Comparison of ENCODE assay signal across 8 mouse cellular contexts in the genomic region with DNA sequence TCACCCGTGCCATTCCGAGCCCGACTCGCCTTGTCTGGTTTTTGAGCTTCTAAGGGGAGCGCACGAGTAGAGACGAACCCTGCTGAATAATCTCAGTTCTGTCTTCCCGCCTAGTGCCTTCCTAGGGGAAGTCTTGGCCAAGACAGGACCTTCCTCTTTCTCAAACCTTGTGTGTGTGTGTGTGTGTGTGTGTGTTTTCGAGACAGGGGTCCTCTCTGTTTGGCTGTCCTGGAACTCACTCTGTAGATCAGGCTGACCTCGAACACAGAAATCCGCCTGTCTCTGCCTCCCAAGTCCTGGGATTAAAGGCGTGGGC. TPM values are rescaled to one million over a fixed set of nuclear protein-coding genes. Genes with fewer than 3 reads are reported as not detected.
DNase-seq lines count a peak whose midpoint lies in the region; ATAC-seq and TF ChIP-seq lines count a peak whose summit lies in the region.

No protein-coding gene starts in this region.

- H3K27me3 ChIP-seq in lung, postnatal 0 days (replicated peaks; ENCODE audit: insufficient read depth, low read length) = no peaks in the 10 kb centered on the region
- H3K27me3 ChIP-seq in forebrain, embryonic 11.5 days (ENCODE audit: control insufficient read depth, insufficient read depth, low read length) = no peaks in the 10 kb centered on the region; the same call in 1 of the 2 replicates
- no peaks in the 10 kb centered on the region for H3K27me3 ChIP-seq in liver, embryonic 11.5 days (replicated peaks; ENCODE audit: control insufficient read depth, insufficient read depth, low read length)
- no peaks in the 10 kb centered on the region for H3K27me3 ChIP-seq in stomach, embryonic 14.5 days (ENCODE audit: control insufficient read depth, insufficient read depth, low read length)

- H3K9me3 ChIP-seq in lung, postnatal 0 days (ENCODE audit: low read length) = no peaks in the 10 kb centered on the region
- H3K9me3 ChIP-seq in forebrain, embryonic 11.5 days (ENCODE audit: control insufficient read depth, low read length) = no peaks in the 10 kb centered on the region
- H3K9me3 ChIP-seq in liver, embryonic 11.5 days (ENCODE audit: control insufficient read depth, low read length) = no peaks in the 10 kb centered on the region
- H3K9me3 ChIP-seq in stomach, embryonic 14.5 days (ENCODE audit: control insufficient read depth, low read depth, low read length) = no peaks in the 10 kb centered on the region

- H3K9ac ChIP-seq in lung, postnatal 0 days (replicated peaks; ENCODE audit: low read depth) = peak overlapping the region; percentile 66
- H3K9ac ChIP-seq in forebrain, embryonic 11.5 days (ENCODE audit: low read length) = peak overlapping the region; percentile 79
- peak overlapping the region; percentile 84 for H3K9ac ChIP-seq in liver, embryonic 11.5 days (ENCODE audit: low read depth, low read length)
- H3K9ac ChIP-seq in stomach, embryonic 14.5 days (replicated peaks; ENCODE audit: low read depth, low read length) = peak overlapping the region; percentile 69

- no peaks in the 10 kb centered on the region for H3K4me1 ChIP-seq in lung, postnatal 0 days (ENCODE audit: insufficient read depth, low read depth, low read length)
- peaks cover 2% of the 10 kb centered on the region; the same call in 1 of the 2 replicates for H3K4me1 ChIP-seq in forebrain, embryonic 11.5 days (replicated peaks; ENCODE audit: control insufficient read depth, insufficient read depth, low read length)
- peaks cover 15% of the 10 kb centered on the region for H3K4me1 ChIP-seq in liver, embryonic 11.5 days (replicated peaks; ENCODE audit: control insufficient read depth, insufficient read depth, low read length)
- H3K4me1 ChIP-seq in stomach, embryonic 14.5 days (ENCODE audit: control insufficient read depth, insufficient read depth, low read length) = peaks cover 11% of the 10 kb centered on the region

- peak overlapping the region; percentile 77 for H3K4me3 ChIP-seq in lung, postnatal 0 days (ENCODE audit: low read depth, low read length)
- peak overlapping the region; percentile 92 for H3K4me3 ChIP-seq in forebrain, embryonic 11.5 days (ENCODE audit: low read depth, low read length)
- peak overlapping the region; percentile 97 for H3K4me3 ChIP-seq in liver, embryonic 11.5 days (ENCODE audit: low read depth, low read length)
- H3K4me3 ChIP-seq in stomach, embryonic 14.5 days (ENCODE audit: low read depth, low read length) = peak overlapping the region; percentile 73

- H3K27ac ChIP-seq in lung, postnatal 0 days (ENCODE audit: low read length) = peak overlapping the region; percentile 39
- no peak overlapping the region for H3K27ac ChIP-seq in forebrain, embryonic 11.5 days (ENCODE audit: low read depth, low read length)
- peak overlapping the region; percentile 49; the same call in 1 of the 2 replicates for H3K27ac ChIP-seq in liver, embryonic 11.5 days (ENCODE audit: low read depth, low read length)
- 0 out of 2 replicates have a peak overlapping the region, but pooled peaks have one; percentile 52 for H3K27ac ChIP-seq in stomach, embryonic 14.5 days (ENCODE audit: low read length)

- DNase-seq in lung, postnatal 0 days (ENCODE audit: low spot score) = no peak
- no peak for DNase-seq in lung, postnatal 10 days
- DNase-seq in forebrain, embryonic 11.5 days (ENCODE audit: low spot score) = no peak
- DNase-seq in liver, embryonic 11.5 days (ENCODE audit: low spot score) = no peak
- DNase-seq in cerebellum, adult 9-11 months = no peak
- no peak for DNase-seq in kidney, postnatal 14 days
- DNase-seq in Muller cell, postnatal 12 days (ENCODE audit: inconsistent ontology term) = no peak

- H3K36me3 ChIP-seq in lung, postnatal 0 days (ENCODE audit: insufficient read depth, low read length) = 0 out of 2 replicates have a peak, but pooled peaks cover 2% of the 10 kb centered on the region
- no peaks in the 10 kb centered on the region for H3K36me3 ChIP-seq in forebrain, embryonic 11.5 days (ENCODE audit: control insufficient read depth, insufficient read depth, low read length)
- H3K36me3 ChIP-seq in liver, embryonic 11.5 days (ENCODE audit: control insufficient read depth, insufficient read depth, low read length) = no peaks in the 10 kb centered on the region
- peaks cover 1% of the 10 kb centered on the region for H3K36me3 ChIP-seq in stomach, embryonic 14.5 days (ENCODE audit: control insufficient read depth, insufficient read depth, low read length)

- no peak for ATAC-seq in lung, postnatal 0 days
- ATAC-seq in forebrain, embryonic 11.5 days (replicated peaks; ENCODE audit: low FRiP score) = no peak
- ATAC-seq in liver, embryonic 11.5 days (replicated peaks; ENCODE audit: low FRiP score) = no peak
- ATAC-seq in stomach, embryonic 14.5 days (ENCODE audit: insufficient number of reproducible peaks, insufficient read depth, low FRiP score, low read depth) = no peak

- TF ChIP-seq CTCF in lung, postnatal 0 days (IDR thresholded peaks at IDR 0.05) = no peak

- H3K4me2 ChIP-seq in lung, postnatal 0 days (replicated peaks; ENCODE audit: low read depth, low read length) = peak overlapping the region; percentile 78
- peak overlapping the region; percentile 75 for H3K4me2 ChIP-seq in forebrain, embryonic 11.5 days (ENCODE audit: low read depth, low read length, severe bottlenecking)
- H3K4me2 ChIP-seq in liver, embryonic 11.5 days = peak overlapping the region; percentile 73
- H3K4me2 ChIP-seq in stomach, embryonic 14.5 days (replicated peaks; ENCODE audit: low read depth, low read length) = peak overlapping the region; percentile 66

- TF ChIP-seq EP300 in lung, postnatal 0 days (IDR thresholded peaks at IDR 0.05) = no peak

- 3% methylated on average over 12 of the region's 12 CpGs for WGBS in lung, postnatal 0 days
- 5% methylated on average over 12 of the region's 12 CpGs for WGBS in forebrain, embryonic 11.5 days
- 2% methylated on average over 12 of the region's 12 CpGs for WGBS in liver, embryonic 11.5 days
- WGBS in stomach, embryonic 14.5 days = 4% methylated on average over 12 of the region's 12 CpGs

RNA-seq across cellular contexts. Expression of a gene that starts 7.8 kb away (rescaled TPM):
- polyA plus RNA-seq in lung, postnatal 0 days (2015; fragmentation: Nextera tagmentation; extraction: Ambion mirVana) = 13.5 and 19.0 TPM in 2 replicates
- polyA plus RNA-seq in forebrain, embryonic 11.5 days (2014; fragmentation: Nextera tagmentation; extraction: Ambion mirVana) = 18.1 and 19.2 TPM in 2 replicates
- polyA plus RNA-seq in liver, embryonic 11.5 days (2014; fragmentation: Nextera tagmentation; extraction: Ambion mirVana) = 21.1 TPM in 2 replicates
- 20.8 and 24.6 TPM in 2 replicates for polyA plus RNA-seq in stomach, embryonic 14.5 days (2014; fragmentation: Nextera tagmentation; extraction: Ambion mirVana)

RNA-seq across cellular contexts. Expression of a gene that starts 25.2 kb away (rescaled TPM):
- polyA plus RNA-seq in lung, postnatal 0 days (2015; fragmentation: Nextera tagmentation; extraction: Ambion mirVana) = 11.8 and 12.1 TPM in 2 replicates
- polyA plus RNA-seq in forebrain, embryonic 11.5 days (2014; fragmentation: Nextera tagmentation; extraction: Ambion mirVana) = 11.9 and 13.9 TPM in 2 replicates
- polyA plus RNA-seq in liver, embryonic 11.5 days (2014; fragmentation: Nextera tagmentation; extraction: Ambion mirVana) = 5.2 and 5.3 TPM in 2 replicates
- polyA plus RNA-seq in stomach, embryonic 14.5 days (2014; fragmentation: Nextera tagmentation; extraction: Ambion mirVana) = 12.2 TPM in 2 replicates

RNA-seq across cellular contexts. Expression of a gene that starts 39.4 kb away (rescaled TPM):
- polyA plus RNA-seq in lung, postnatal 0 days (2015; fragmentation: Nextera tagmentation; extraction: Ambion mirVana) = 16.2 and 18.5 TPM in 2 replicates
- polyA plus RNA-seq in forebrain, embryonic 11.5 days (2014; fragmentation: Nextera tagmentation; extraction: Ambion mirVana) = 34.0 and 35.0 TPM in 2 replicates
- 27.7 and 29.0 TPM in 2 replicates for polyA plus RNA-seq in liver, embryonic 11.5 days (2014; fragmentation: Nextera tagmentation; extraction: Ambion mirVana)
- 31.0 and 32.3 TPM in 2 replicates for polyA plus RNA-seq in stomach, embryonic 14.5 days (2014; fragmentation: Nextera tagmentation; extraction: Ambion mirVana)

RNA-seq across cellular contexts. Expression of a gene that starts 40.4 kb away (rescaled TPM):
- 11.7 and 13.1 TPM in 2 replicates for polyA plus RNA-seq in lung, postnatal 0 days (2015; fragmentation: Nextera tagmentation; extraction: Ambion mirVana)
- polyA plus RNA-seq in forebrain, embryonic 11.5 days (2014; fragmentation: Nextera tagmentation; extraction: Ambion mirVana) = 38.2 and 40.5 TPM in 2 replicates
- polyA plus RNA-seq in liver, embryonic 11.5 days (2014; fragmentation: Nextera tagmentation; extraction: Ambion mirVana) = 36.1 and 38.8 TPM in 2 replicates
- 33.0 and 39.1 TPM in 2 replicates for polyA plus RNA-seq in stomach, embryonic 14.5 days (2014; fragmentation: Nextera tagmentation; extraction: Ambion mirVana)

RNA-seq across cellular contexts. Expression of a gene that starts 41.3 kb away (rescaled TPM):
- 5.4 and 5.6 TPM in 2 replicates for polyA plus RNA-seq in lung, postnatal 0 days (2015; fragmentation: Nextera tagmentation; extraction: Ambion mirVana)
- polyA plus RNA-seq in forebrain, embryonic 11.5 days (2014; fragmentation: Nextera tagmentation; extraction: Ambion mirVana) = 13.3 and 14.1 TPM in 2 replicates
- 49.0 and 54.3 TPM in 2 replicates for polyA plus RNA-seq in liver, embryonic 11.5 days (2014; fragmentation: Nextera tagmentation; extraction: Ambion mirVana)
- 23.6 and 28.1 TPM in 2 replicates for polyA plus RNA-seq in stomach, embryonic 14.5 days (2014; fragmentation: Nextera tagmentation; extraction: Ambion mirVana)
